Mouse (Mus musculus): Measurements from ENCODE around the gene Sema4a.

- TF ChIP-seq CTCF (IDR thresholded peaks at IDR 0.05; ENCODE audit: extremely low read depth, insufficient read length, insufficient replicate concordance, low read depth, low read length) (no peak), POLR2A (IDR thresholded peaks at IDR 0.05; ENCODE audit: low read depth, low read length) (no peak)
Measured at GRCm38 (mm10) chr3:88420771-88421170, 40.2 kb downstream of the Sema4a start.
